Mouse (Mus musculus) heart, postnatal 0 days (tissue): ENCODE data around the gene Clps. TPM values are rescaled to one million over a fixed set of nuclear protein-coding genes. Genes with fewer than 3 reads are reported as not detected.

Experiments
- ATAC-seq: fragments of 200-750 bp; cut with Nextera tagmentation; 2 replicates; pipeline ENCODE4 v1.8.0; 2017; ENCODE audit warnings: low read depth, moderate number of reproducible peaks, moderate library complexity; ENCODE audit not compliant: insufficient read depth
- DNase-seq: peaks from one replicate; pipeline ENCODE4 v3.0.0-alpha.2; 2016; ENCODE audit warnings: low spot score
- H3K27ac ChIP-seq: fragments of 300-500 bp; sonication (generic); 2 replicates; pipeline ENCODE4 v1.5.1; 2014; ENCODE audit warnings: low read depth, mild to moderate bottlenecking
- H3K27me3 ChIP-seq: fragments of 300-500 bp; sonication (generic); 2 replicates; pipeline ENCODE4 v1.6.1; 2014; ENCODE audit warnings: low read length, mixed read lengths; ENCODE audit not compliant: control insufficient read depth, insufficient read depth
- H3K36me3 ChIP-seq: fragments of 300-500 bp; sonication (generic); replicated peaks from 2 replicates; pipeline ENCODE4 v1.6.1; 2014; ENCODE audit warnings: low read length, mixed read lengths; ENCODE audit not compliant: control insufficient read depth, insufficient read depth
- H3K4me1 ChIP-seq: fragments of 300-500 bp; sonication (generic); 2 replicates; pipeline ENCODE4 v1.6.1; 2014; ENCODE audit warnings: antibody characterized with exemption; ENCODE audit not compliant: control insufficient read depth, insufficient read depth
- H3K4me2 ChIP-seq: fragments of 300-500 bp; sonication (generic); 2 replicates; pipeline ENCODE4 v1.6.1; 2014; ENCODE audit warnings: low read depth, mild to moderate bottlenecking, low read length, moderate library complexity
- H3K4me3 ChIP-seq: fragments of 300-500 bp; sonication (generic); 2 replicates; pipeline ENCODE4 v1.5.1; 2014; ENCODE audit warnings: low read depth, low read length
- H3K9ac ChIP-seq: fragments of 300-500 bp; sonication (generic); replicated peaks from 2 replicates; pipeline ENCODE4 v1.6.1; 2014; ENCODE audit warnings: low read depth, low read length, mixed read lengths
- H3K9me3 ChIP-seq: fragments of 300-500 bp; sonication (generic); replicated peaks from 2 replicates; pipeline ENCODE4 v1.6.1; 2016; ENCODE audit warnings: low read length; ENCODE audit not compliant: control insufficient read depth
- CTCF ChIP-seq: IDR thresholded peaks from 2 replicates; pipeline ENCODE4 v1.5.1; 2016; ENCODE audit warnings: antibody characterized with exemption, control low read depth, low read depth
- EP300 ChIP-seq: IDR thresholded peaks from 2 replicates; pipeline ENCODE4 v1.6.1; 2016; ENCODE audit warnings: antibody characterized with exemption, low read depth
- WGBS: fragments of 180-500 bp; shearing (Covaris S2); extraction: QIAGEN DNeasy Blood & Tissue Kit; methylation state at CpG from one replicate; pipeline ENCODE4 v1.1.7; 2014; 5-methylcytosine and 5-hydroxymethylcytosine counted together
- polyA plus RNA-seq: library from polyadenylated mRNA; unstranded; fragments of >200 nt; fragmentation: Nextera tagmentation; extraction: Ambion mirVana; gene quantifications from 2 replicates; pipeline ENCODE4 v1.2.1, GENCODE M21; 2015
- total RNA-seq: library from RNA; depleted of rRNA; stranded (reverse); fragments of >200 nt; gene quantifications from 2 replicates; pipeline ENCODE4 v1.2.3, GENCODE M21; 2014; ENCODE audit warnings: low replicate concordance

Clps gene
- total and polyA plus RNA-seq, 2 experiments from 2014 or later, result not detected

DNA sequence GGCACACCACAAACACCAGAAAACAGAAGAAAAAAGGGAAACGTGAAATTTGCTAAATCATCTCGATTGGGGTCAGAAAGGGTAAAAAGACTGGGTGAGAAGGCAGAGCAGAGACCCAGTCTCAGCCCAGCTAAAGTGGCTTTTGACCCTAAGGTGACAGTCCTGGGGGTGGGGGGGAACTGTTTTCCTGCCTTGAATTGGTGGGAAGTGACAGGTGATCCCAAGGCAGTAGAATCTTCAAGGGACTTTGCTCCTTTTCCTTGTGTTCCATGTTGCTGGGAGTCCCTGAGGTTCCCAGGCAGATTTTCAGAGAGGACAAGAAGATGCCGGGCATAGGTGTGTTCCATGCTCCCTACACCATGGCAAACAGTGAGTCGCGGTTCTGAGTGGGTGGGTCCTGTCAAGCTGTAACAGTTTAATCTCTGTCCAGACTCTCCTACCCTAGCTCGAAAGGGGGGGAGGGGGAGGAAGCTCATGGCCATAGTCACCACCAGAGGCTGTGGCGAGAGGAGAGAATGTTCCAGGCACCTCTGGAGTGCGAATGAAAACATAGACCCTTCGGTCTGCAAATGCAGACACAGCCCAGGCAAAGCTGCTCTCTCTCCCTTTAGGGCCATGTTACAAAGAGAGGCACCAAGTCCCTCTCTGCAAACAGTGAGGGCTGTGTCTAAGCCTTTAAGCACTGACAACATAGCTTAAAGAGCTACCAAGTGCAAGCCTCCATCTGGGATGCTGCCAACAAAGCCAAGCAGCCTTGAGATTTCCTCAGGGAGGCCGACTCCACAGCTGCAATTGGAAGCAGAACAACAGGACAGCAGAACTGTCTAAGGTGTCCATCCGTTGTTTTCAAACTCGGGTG, 33.2 kb downstream of the Clps start:
- ATAC-seq (no peak), DNase-seq (no peak)
- Histone ChIP-seq H3K27ac (peak overlapping the region; percentile 13; the same call in 1 of the 2 replicates), H3K27me3 (0 out of 2 replicates have a peak, but pooled peaks cover 6% of the 10 kb centered on the region), H3K4me3 (0 out of 2 replicates have a peak overlapping the region, but pooled peaks have one; percentile 8), H3K4me2 (peak overlapping the region; percentile 34), H3K9me3 (no peaks in the 10 kb centered on the region), H3K9ac (no peak overlapping the region; the same call in 1 of the 2 replicates), H3K36me3 (no peaks in the 10 kb centered on the region), H3K4me1 (no peaks in the 10 kb centered on the region; the same call in 1 of the 2 replicates)
- 36% methylated on average over 12 of the region's 12 CpGs for WGBS
- TF ChIP-seq EP300, result no peak
- TF ChIP-seq CTCF, result no peak

DNA sequence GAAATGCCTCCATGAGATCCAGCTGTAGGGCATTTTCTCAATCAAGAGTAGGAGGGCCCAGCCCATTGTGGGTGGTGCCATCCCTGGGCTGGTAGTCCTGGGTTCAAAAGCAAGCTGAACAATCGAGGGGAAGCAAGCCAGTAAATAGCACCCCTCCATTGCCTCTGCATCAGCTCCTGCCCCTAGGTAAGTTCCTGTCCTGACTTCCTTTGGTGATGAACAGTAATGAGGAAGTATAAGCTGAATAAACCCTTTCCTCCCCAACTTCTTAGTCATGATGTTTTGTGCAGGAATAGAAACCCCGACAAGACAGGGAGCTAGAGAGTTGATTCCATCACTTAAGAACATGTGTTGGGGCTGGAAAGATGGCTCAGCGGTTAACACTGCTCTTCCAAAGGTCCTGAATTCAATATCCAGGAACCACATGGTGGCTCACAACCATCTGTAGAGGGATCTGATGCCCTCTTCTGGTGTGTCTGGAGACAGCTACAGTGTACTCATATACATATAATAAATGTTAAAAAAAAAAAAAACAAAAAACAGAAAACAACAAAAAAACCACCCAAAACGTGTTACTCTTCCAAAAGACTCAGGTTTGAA, 35.6 kb downstream of the Clps start:
- no peak overlapping the region for H3K9ac ChIP-seq
- TF ChIP-seq EP300 (no peak), CTCF (no peak)
- 78% methylated on average over 4 of the region's 4 CpGs for WGBS
- 0 out of 2 replicates have a peak overlapping the region, but pooled peaks have one; percentile 3 for H3K27ac ChIP-seq
- no peak overlapping the region; the same call in 1 of the 2 replicates for H3K4me2 ChIP-seq
- no peak overlapping the region for H3K4me3 ChIP-seq
- no peaks in the 10 kb centered on the region for H3K27me3 ChIP-seq
- H3K9me3 ChIP-seq, result no peaks in the 10 kb centered on the region
- DNase-seq, result no peak
- no peak for ATAC-seq
- H3K4me1 ChIP-seq, result peaks cover 7% of the 10 kb centered on the region
- no peaks in the 10 kb centered on the region for H3K36me3 ChIP-seq

DNA sequence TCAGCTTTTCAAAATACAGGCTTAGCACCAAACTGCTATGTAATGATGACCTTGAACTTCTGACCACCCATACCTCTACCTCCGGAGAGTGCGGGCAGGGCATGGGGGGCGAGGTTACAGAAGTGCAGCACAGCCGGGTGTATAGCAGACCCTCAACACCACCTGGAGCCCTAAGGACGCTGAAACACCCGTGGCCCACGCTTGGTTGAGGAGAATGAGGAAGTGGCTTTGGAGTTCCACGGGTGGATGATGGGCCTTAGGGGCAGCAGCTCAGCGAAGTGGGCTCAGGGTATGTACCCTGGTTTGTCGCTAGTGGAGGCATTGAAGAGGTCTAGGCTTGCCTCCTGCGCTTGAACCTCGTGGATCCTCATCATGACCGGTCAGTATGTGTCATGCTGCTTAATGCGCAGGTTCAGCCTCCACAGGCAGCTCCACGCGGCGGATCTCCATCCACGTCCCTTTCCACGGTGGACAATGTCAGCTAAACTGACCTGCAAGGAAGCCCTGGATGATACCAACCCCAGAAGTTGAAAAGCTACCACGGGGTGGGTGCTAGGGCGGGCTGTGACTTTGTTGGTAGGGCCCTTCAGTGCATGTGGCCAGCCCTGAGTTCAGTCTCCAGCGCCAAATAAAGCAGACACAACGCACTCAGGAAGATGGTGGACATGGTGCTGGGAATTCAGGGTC, 36.4 kb downstream of the Clps start:
- TF ChIP-seq EP300 (no peak), CTCF (no peak)
- Histone ChIP-seq H3K4me1 (peaks cover 7% of the 10 kb centered on the region), H3K9ac (no peak overlapping the region), H3K27me3 (no peaks in the 10 kb centered on the region), H3K9me3 (no peaks in the 10 kb centered on the region), H3K36me3 (no peaks in the 10 kb centered on the region), H3K27ac (0 out of 2 replicates have a peak overlapping the region, but pooled peaks have one; percentile 3), H3K4me2 (peak overlapping the region; percentile 98), H3K4me3 (peak overlapping the region; percentile 67; the same call in 1 of the 2 replicates)
- DNase-seq, result no peak
- WGBS, result 86% methylated on average over 23 of the region's 23 CpGs
- no peak for ATAC-seq

DNA sequence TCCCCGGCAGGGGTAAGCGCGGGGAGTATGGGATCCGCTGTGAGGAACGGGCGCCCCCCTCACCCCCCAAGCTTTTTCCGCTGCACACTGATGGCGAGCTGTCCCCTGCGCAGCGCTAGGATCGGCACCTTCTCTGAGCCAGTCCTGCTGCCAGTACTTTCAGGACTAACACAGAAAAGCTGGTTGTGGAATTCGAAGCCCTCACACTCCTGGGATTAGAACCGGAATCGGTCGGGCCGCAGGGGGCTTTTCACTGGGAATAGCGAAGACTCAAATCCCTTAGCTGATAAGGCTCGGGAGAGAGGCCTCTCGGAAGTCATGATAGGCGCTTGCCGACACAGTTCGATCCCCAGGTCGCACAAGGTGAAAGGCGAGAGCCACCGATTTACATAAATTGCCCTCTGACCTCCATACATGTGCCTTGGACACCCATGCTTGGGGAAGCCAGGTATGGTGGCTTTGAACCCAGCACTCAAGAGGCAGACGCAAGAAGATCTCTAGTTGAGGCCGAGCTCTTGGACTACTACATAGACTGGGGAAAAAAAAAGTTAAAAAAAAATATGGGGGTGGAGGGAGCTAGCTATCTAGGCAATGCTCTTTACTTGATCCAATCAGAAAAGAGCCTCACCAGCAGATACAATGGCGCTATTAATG, 37.1 kb downstream of the Clps start:
- ATAC-seq, result no peak; the same call in 1 of the 2 replicates
- no peaks in the 10 kb centered on the region for H3K27me3 ChIP-seq

More for the DNA sequence above, 37.1 kb downstream of the Clps start:
- TF ChIP-seq CTCF (no peak), EP300 (no peak)
- no peak for DNase-seq
- Histone ChIP-seq H3K27ac (peak overlapping the region; percentile 91), H3K4me2 (peak overlapping the region; percentile 98), H3K4me3 (peak overlapping the region; percentile 67), H3K36me3 (no peaks in the 10 kb centered on the region), H3K9me3 (no peaks in the 10 kb centered on the region), H3K9ac (peak overlapping the region; percentile 65; the same call in 1 of the 2 replicates), H3K4me1 (peaks cover 13% of the 10 kb centered on the region)
- 12% methylated on average over 28 of the region's 28 CpGs for WGBS
